Comparison of ENCODE assay signal across 8 mouse cellular contexts in genomic region chr5:120620375-120621077, GRCm38 (mm10). TPM values are rescaled to one million over a fixed set of nuclear protein-coding genes. Genes with fewer than 3 reads are reported as not detected.
A peak's percentile ranks its signal among the peaks of the same experiment; 100 is the strongest.
DNase-seq lines count a peak whose midpoint lies in the region; ATAC-seq and TF ChIP-seq lines count a peak whose summit lies in the region.

No protein-coding gene starts in this region.

- TF ChIP-seq CTCF in C2C12 (IDR thresholded peaks at IDR 0.05; ENCODE audit: control insufficient read depth, insufficient read depth, insufficient read length): peak; percentile 86

- no peak overlapping the region for H3K4me3 ChIP-seq in C2C12 (ENCODE audit: insufficient read depth, poor library complexity, severe bottlenecking)
- H3K4me3 ChIP-seq in neural tube, embryonic 15.5 days (replicated peaks): no peak overlapping the region

- peak; percentile 73 for DNase-seq in adipocyte (ENCODE audit: low spot score)
- peak; percentile 86 for DNase-seq in embryo, embryonic 10.5 days (ENCODE audit: low spot score)
- peak; percentile 64 to 88 for DNase-seq in kidney, postnatal 36 days
- DNase-seq in lung, adult 18-20 months: peak; percentile 60 to 66
- DNase-seq in testis, postnatal 14 days (ENCODE audit: low spot score): peak; percentile 66

- no peaks in the 10 kb centered on the region for H3K9me3 ChIP-seq in neural tube, embryonic 15.5 days (replicated peaks)

- H3ac ChIP-seq in C2C12 (ENCODE audit: control insufficient read depth, insufficient read length, low read depth): no peak overlapping the region

- no peak overlapping the region for H3K4me2 ChIP-seq in neural tube, embryonic 15.5 days

- H3K27ac ChIP-seq in neural tube, embryonic 15.5 days (replicated peaks): no peak overlapping the region

- 72% methylated on average over 18 of the region's 18 CpGs for WGBS in neural tube, embryonic 15.5 days

- H3K4me1 ChIP-seq in neural tube, embryonic 15.5 days: peaks cover 9% of the 10 kb centered on the region

- peaks cover 10% of the 10 kb centered on the region for H3K79me3 ChIP-seq in C2C12 (ENCODE audit: low read depth)

- peak; percentile 80 for ATAC-seq in granulocyte monocyte progenitor cell, adult 5-6 weeks (replicated peaks; ENCODE audit: poor library complexity, severe bottlenecking)
- peak; percentile 37; the same call in 1 of the 2 replicates for ATAC-seq in neural tube, embryonic 15.5 days (ENCODE audit: low FRiP score)

- H3K27me3 ChIP-seq in C2C12 (ENCODE audit: control insufficient read depth, insufficient read depth, insufficient read length): no peaks in the 10 kb centered on the region
- H3K27me3 ChIP-seq in neural tube, embryonic 15.5 days (replicated peaks): no peaks in the 10 kb centered on the region

- H3K36me3 ChIP-seq in C2C12 (ENCODE audit: control insufficient read depth, insufficient read depth): peaks cover 64% of the 10 kb centered on the region
- peaks cover 80% of the 10 kb centered on the region for H3K36me3 ChIP-seq in neural tube, embryonic 15.5 days

- H3K9ac ChIP-seq in neural tube, embryonic 15.5 days (replicated peaks): no peak overlapping the region

- peaks cover 19% of the 10 kb centered on the region for H3K79me2 ChIP-seq in C2C12 (ENCODE audit: control insufficient read depth, insufficient read depth)

TF ChIP-seq in C2C12, 6 proteins besides CTCF, POLR2A, EP300 and RAD21:
- TF ChIP-seq USF1 (IDR thresholded peaks at IDR 0.05; ENCODE audit: low read depth) (no peak), CEBPB (IDR thresholded peaks at IDR 0.05; ENCODE audit: low read depth) (no peak), MAX (IDR thresholded peaks at IDR 0.05) (no peak), FOSL1 (IDR thresholded peaks at IDR 0.05; ENCODE audit: insufficient read depth, low read length, poor library complexity, severe bottlenecking) (no peak), MYOG (IDR thresholded peaks at IDR 0.05; ENCODE audit: control insufficient read depth, extremely low read depth, insufficient read length) (no peak), MYOD1 (IDR thresholded peaks at IDR 0.05; ENCODE audit: control insufficient read depth, insufficient read length, low read depth) (no peak)

RNA-seq across cellular contexts. Expression of gene Ddx54, which starts 8.0 kb away (rescaled TPM):
- 50.2 TPM for polyA plus RNA-seq in C2C12 (2012; fragmentation: generic; extraction: Trizol)
- 21.5 and 27.9 TPM in 2 replicates for total RNA-seq in granulocyte monocyte progenitor cell, adult 5-6 weeks (2014; fragmentation: Nextera tagmentation)
- 33.1 and 38.7 TPM in 2 replicates for total RNA-seq in granulocyte monocyte progenitor cell, adult 5-6 weeks (2017)
- 35.7 and 42.0 TPM in 2 replicates for polyA plus RNA-seq in neural tube, embryonic 15.5 days (2015; fragmentation: Nextera tagmentation; extraction: Ambion mirVana)

RNA-seq across cellular contexts. Expression of gene Rita1, which starts 8.1 kb away (rescaled TPM):
- 17.2 TPM for polyA plus RNA-seq in C2C12 (2012; fragmentation: generic; extraction: Trizol)
- 3.0 and 5.3 TPM in 2 replicates for total RNA-seq in granulocyte monocyte progenitor cell, adult 5-6 weeks (2014; fragmentation: Nextera tagmentation)
- total RNA-seq in granulocyte monocyte progenitor cell, adult 5-6 weeks (2017): 1.8 and 3.9 TPM in 2 replicates
- 29.4 and 34.0 TPM in 2 replicates for polyA plus RNA-seq in neural tube, embryonic 15.5 days (2015; fragmentation: Nextera tagmentation; extraction: Ambion mirVana)

RNA-seq across cellular contexts. Expression of gene Cfap73, which starts 13.5 kb away (rescaled TPM):
- not detected for polyA plus RNA-seq in C2C12 (2012; fragmentation: generic; extraction: Trizol)
- not detected in 2 replicates for total RNA-seq in granulocyte monocyte progenitor cell, adult 5-6 weeks (2014; fragmentation: Nextera tagmentation)
- not detected in 2 replicates for total RNA-seq in granulocyte monocyte progenitor cell, adult 5-6 weeks (2017)
- polyA plus RNA-seq in neural tube, embryonic 15.5 days (2015; fragmentation: Nextera tagmentation; extraction: Ambion mirVana): 0.33 and 0.80 TPM in 2 replicates

RNA-seq across cellular contexts. Expression of gene Rasal1, which starts 28.1 kb away (rescaled TPM):
- polyA plus RNA-seq in C2C12 (2012; fragmentation: generic; extraction: Trizol): not detected
- not detected in 2 replicates for total RNA-seq in granulocyte monocyte progenitor cell, adult 5-6 weeks (2014; fragmentation: Nextera tagmentation)
- total RNA-seq in granulocyte monocyte progenitor cell, adult 5-6 weeks (2017): not detected in 2 replicates
- polyA plus RNA-seq in neural tube, embryonic 15.5 days (2015; fragmentation: Nextera tagmentation; extraction: Ambion mirVana): 0.24 and 0.93 TPM in 2 replicates

RNA-seq across cellular contexts. Expression of gene Iqcd, which starts 31.7 kb away (rescaled TPM):
- 0.33 TPM for polyA plus RNA-seq in C2C12 (2012; fragmentation: generic; extraction: Trizol)
- not detected in 2 replicates for total RNA-seq in granulocyte monocyte progenitor cell, adult 5-6 weeks (2014; fragmentation: Nextera tagmentation)
- not detected in 2 replicates for total RNA-seq in granulocyte monocyte progenitor cell, adult 5-6 weeks (2017)
- polyA plus RNA-seq in neural tube, embryonic 15.5 days (2015; fragmentation: Nextera tagmentation; extraction: Ambion mirVana): 1.3 and 1.5 TPM in 2 replicates
